Mouse (Mus musculus) 416B (cell line): ENCODE results near the gene Ces3a.
"Not testable (repeated sequence)": the region's sequence is repeated elsewhere in the genome, so short reads cannot be mapped to it uniquely, and the experiment has no call there.

Source experiments
- DNase-seq: peaks from one replicate; pipeline ENCODE4 v3.0.0; 2011; ENCODE audit warnings: low read depth

The Ces3a gene

GRCm38 (mm10) chr8:105102101-105102785 is 53.8 kb downstream of the Ces3a start:
- not testable (repeated sequence) for DNase-seq

- DNase-seq = not testable (repeated sequence)
Observed at GRCm38 (mm10) chr8:105103701-105104100, 55.3 kb downstream of the Ces3a start.

- DNase-seq = no peak
Observed at GRCm38 (mm10) chr8:105104220-105104619, 55.8 kb downstream of the Ces3a start.
